Mouse (Mus musculus): ENCODE results near the gene Lama1.
A peak's percentile ranks its signal among the peaks of the same experiment; 100 is the strongest.

The Lama1 gene

DNA sequence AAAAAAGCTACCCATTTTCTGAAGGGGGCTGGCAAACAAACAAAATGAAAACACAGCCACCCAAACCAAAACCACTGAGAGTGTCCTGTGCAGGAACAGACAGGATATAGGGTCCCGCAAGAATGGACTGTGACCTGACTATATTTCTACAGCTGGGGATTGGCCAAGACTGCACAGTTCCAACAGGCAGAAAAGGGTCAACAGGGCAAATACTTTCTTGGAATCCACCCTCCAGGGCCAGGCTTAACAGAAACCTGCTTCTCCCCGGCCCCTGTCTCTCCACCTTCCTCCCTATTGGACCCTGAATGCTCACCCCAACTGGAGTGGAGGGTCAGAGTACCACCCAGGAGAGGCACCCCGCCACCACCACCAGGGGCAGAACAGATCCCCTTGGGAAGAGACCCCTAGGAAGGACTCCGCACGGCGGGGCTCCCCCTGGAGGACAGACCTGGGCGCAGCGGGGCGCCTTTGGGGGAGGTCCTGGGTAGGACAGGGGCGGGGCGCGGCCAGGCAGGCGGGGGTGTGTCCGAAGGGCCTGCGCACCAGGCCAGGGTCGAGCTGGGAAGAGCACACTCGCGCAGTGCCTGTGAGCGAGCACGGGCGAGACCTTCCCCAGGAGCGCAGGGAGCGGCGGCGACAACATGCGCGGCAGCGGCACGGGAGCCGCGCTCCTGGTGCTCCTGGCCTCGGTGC, at the start of gene Lama1:
Lama1 (plus strand) TSS at position 566 of the 693 bp plus-strand sequence.
- DNase-seq (ENCODE audit: low spot score in 2 of 2), result peak; percentile 7

DNA sequence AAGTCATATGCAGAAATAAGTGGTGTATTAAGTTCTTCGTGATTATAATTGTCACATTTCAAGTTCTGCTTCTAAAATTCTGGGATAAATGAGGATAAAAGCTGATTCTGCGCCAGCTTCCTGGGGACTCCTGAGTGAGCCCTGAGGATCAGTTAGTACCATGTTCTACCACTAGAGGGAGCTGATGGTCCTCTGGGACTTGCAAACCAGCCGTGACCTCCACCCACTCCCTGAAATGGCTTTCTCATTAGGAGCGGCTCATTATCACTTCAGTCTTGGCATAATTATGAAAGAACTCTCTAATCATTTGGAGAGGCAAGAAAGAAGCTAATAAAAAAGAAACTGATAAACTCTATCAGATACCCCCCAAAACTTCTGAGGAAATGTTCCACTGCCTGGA, 45.6 kb upstream of the Lama1 start:
- DNase-seq (ENCODE audit: low spot score in 2 of 2), result peak; percentile 22 to 66

DNA sequence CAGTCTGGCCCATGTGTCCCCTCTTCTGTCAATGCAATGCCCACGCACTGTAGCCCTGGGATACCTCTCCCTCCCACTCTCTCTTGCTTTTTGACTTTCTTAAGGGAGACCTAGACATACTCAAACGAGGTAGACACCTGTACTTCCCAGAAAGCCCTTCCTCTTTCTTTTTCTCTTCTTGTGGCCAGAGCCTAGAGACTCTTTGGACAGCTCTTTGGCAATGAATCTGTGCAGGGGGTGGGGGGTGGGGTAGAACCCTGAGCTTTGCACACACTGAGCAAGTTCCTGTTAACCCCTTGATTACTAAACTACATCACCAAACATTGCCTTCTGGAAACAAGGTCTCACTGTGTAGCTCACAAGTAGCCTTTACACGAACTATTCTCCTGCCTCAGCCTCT, 32.8 kb upstream of the Lama1 start:
- DNase-seq (ENCODE audit: low spot score in 2 of 2), result no peak

DNA sequence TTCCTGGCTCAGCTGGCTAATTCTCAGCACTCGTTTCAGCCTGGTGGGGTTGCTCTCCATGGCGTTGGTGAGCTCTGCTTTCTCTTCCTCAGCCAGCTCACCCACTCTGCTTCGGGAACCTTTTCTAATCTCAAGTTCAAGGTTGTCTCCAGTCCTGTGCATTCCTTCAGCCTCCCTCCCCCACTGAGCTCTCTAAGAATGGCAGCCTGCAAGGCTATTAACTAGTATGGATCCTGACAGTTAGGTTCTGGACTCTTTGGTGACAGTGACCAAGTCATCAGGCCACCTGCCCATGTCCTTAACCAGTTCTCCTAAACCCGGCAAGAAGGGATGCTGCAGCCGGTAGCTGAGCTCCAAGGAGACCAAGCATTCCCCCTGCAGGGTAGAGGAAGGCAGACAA, 30.1 kb upstream of the Lama1 start:
- no peak for DNase-seq (ENCODE audit: low spot score in 2 of 2)

DNA sequence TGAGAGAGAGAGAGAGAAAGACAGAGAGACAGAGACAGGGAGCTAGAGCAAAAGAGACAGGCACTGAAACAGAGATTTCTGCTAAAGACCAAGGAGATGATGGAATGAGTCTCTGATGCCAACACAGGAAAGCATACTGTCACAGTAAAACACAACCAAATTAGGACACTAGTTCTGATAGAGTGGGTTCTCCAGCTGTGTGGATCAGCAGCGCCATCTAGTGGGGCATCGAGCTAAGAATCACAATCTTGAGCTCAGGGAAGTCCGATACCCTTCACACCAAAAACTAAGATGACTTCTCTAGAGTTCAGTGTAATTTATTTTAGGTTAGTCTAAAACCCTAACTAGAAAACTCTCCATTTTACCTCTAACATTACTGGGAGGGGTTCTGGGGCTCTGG, 29.1 kb upstream of the Lama1 start:
- peak; percentile 56 to 63 for DNase-seq (ENCODE audit: low spot score in 2 of 2)

DNA sequence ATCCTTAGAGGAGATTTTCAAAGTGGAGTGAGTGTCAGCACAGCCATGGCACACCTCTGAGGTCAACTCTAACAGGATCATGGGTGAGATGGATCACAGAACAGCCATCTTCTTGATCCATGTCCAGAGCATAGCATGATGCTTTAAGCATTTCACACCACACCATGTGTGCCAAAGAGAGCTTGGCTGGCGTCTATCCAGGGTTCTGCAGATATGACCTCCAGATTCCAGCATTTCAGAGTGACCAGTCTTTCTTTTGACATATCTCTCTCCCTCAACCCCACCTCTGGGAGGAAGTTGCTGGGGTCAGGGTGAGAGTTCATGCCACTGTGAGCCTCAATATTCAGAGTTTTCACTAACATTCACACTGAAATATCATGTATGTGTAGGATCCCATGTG, 18.5 kb upstream of the Lama1 start:
- DNase-seq (ENCODE audit: low spot score in 2 of 2), result no peak

DNA sequence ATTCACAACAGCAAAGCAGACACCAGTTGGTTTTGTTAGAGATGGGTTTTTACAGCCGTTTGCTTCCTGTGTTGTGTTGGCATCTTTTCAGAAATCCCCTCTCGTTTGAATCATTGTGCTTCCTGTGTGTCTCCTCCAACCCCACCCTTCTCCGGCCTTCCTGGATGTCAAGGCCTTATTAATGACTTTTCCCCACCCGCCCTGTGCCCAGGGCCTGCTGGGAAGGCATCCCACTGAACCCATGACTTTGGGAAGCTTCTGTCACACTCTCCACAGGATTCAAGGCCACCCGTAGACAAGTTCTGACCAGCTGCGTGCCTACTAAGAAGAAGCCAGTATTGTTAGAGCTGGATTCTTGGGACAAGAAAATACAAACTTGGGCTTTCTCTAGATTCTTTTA, 16.0 kb upstream of the Lama1 start:
- DNase-seq (ENCODE audit: low spot score in 2 of 2), result no peak

DNA sequence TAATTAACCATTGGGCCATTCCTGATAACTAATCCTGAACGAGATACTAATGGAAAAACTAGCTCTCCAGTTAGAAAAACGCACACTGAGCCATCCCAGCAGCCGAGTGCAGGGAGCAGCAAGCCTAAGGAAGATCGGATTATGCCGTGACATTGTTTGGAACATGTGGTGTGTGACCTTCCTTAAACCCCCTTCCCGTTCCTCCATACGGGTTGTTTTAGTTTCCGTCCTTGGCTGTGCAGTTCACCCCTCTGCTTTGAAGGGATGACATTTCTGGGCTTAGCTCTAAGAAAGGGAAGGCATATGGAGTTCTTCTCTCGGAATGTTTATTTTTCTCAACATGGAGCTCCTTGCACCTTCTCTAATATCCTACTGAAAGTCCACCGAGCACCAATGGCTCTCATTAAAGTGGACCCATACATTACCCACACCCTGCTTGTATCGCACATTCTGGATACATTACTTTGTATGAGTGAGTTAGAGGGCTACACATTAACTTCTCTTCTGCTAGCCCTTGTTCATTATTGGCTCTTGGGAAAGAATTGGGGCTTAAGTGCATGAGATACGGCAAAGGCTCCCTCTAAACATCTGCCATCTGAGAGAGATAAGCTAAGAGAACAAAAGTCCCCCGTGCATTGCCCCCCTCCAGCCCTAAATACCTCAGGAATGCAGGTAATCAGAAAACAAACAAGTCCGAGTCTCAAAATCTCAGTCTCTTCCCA, 11.9 kb upstream of the Lama1 start:
- DNase-seq (ENCODE audit: low spot score in 2 of 2), result no peak

DNA sequence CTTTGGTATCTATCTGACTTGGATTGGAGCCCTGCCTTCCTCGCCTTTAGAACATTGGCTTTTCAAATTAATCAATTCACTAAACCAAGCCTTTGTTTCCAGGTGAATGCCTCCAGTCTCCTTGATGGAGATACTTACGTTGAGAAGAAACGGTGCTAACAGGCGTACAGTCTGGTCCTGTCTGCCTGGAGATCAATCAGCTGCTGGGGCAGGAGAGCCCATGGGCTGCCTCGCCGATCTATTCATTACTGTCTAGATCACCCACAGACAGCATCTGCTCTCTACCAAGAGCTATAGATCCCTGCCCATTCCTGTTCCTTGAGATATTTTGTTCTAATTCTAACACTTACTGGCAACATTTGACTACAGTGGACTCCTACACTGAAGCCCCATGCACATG, 9.6 kb upstream of the Lama1 start:
- DNase-seq (ENCODE audit: low spot score in 2 of 2), result no peak

DNA sequence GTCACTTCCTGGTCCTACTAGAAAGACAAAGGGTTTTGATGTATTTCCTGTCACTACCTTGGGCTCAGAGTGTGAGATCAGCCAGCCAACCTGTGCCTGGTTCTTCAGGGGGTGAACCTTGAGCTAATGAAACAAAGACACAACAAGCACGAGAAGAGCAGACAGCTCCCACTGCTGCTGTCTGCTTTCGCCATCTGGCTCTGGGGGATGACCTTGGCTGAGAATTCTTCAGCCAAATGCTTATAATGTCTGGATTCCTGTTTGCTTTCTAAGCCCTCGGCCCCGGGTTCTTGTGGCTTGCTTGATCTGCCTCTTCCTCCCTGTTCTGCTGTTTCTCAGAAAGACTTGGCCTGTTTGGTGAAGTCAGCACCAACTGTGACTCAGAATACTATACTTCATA, 6.4 kb upstream of the Lama1 start:
- DNase-seq (ENCODE audit: low spot score in 2 of 2), result no peak

DNA sequence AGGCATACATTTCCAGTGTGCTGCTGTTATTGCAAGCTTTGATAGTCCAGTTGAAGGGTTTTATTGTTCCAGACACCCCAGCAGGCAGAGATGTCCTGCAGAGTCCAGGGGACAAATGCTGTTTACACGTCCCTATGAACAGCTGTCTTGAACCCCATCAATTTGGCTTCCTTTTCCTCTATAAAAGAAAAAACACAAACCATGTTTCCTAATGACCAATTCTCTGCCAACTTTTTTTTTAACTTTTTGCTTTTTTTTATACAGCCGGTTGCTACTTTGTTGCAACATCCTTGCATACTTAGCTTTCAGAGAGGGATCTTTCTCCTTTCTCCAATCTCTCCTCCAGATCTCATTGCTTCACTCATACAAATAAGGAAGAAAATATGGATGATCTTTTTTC, 4.4 kb upstream of the Lama1 start:
- DNase-seq (ENCODE audit: low spot score in 2 of 2), result no peak

DNA sequence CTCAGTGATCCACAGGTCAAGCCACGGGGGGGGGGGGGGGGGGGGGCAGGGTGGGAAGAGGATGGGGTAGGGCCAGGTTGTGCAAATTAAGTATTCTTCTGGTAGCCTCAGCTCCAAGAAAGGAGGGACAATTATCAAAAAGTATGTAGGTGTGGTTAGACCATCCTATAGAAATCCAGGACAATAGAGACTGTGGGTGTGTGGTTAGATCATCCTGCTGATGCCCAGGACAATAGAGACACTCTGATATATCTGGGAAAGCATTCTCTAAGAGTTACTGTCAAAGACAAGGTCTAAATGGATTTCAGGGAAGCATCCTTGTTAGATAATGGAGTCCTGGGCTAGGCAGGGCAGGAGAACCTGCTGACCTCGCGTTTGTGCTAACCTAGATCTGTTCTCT, 3.2 kb upstream of the Lama1 start:
- DNase-seq (ENCODE audit: low spot score in 2 of 2), result no peak

DNA sequence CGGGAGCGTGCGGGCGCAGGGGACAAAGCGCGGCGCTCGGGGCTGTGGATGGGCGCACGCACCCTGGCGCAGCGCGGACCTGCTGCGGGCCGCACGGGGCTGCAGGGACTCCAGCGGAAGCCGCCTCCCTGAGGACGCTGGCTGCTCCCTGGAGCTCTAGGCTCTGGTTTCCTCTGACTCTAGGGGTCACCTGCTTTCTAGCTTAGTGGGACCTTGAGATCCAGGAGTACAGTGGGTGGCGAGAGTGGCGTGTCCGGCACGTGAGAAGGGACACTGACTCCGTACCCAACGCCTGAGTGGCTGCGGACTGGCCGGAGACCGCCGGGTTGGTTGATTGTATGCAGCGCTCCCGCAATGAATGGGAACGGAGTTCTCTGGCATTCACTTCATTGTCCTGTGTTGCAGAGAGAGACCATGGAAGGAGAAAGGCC, 417 bp downstream of the Lama1 start:
- no peak for DNase-seq (ENCODE audit: low spot score in 2 of 2)

DNA sequence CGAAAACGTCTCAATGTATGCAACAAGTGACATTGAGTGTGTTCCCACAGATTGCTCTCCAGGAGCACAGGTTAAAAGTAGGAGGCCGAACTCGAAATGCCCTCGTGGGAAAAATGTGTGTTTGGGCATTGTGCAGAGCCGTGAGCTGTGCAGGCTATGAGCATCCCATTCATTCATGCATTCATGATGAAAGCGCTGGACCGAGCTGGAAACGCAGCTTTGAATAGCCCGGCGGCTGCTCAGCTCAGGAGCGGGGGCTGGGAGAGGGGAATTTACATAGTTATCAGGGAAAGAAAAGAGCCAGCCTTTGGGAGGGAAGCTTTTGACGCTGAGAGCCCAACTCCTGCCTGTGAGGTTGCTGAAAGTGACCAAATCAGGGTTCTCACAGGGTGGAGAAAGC, 1.2 kb downstream of the Lama1 start:
- DNase-seq (ENCODE audit: low spot score in 2 of 2), result no peak

DNA sequence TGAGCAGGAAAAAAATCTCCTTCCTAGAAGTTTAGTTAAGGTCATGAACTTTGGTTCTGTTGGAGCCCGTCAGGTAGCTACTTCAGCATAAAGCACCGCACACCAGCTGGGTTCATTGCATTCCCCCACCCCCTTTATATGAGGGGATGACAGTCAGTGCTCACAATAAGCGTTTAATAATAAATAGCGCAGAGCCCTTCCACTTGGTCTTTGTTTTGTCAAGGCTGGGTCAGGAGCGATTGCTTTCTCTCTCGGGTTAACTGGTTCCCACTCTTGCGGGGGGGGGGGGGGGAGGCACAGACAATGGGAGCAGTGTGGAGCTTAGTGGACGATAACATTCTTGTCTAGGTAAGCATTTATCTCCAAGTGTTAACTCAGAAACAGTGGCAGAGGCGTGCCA, 4.7 kb downstream of the Lama1 start:
- no peak for DNase-seq (ENCODE audit: low spot score in 2 of 2)

DNA sequence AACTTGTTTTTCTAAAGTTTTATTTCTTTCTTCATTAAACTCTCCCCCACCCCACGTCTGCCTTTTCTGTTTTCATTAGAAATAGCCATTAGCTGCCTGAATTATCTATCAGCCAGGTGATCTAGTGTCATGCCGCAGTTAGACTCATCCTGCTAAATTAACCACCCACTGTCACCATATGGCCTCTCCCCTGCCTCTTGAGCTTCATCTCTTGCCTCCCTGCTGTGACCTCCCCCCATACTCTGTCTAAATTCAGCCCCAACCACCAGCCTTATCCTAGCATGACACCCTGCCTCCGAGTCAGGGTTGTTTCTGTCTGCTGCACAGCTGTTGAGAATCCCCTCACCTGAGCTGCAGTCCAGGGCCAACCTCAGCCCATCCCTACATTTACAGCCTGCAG, 5.9 kb downstream of the Lama1 start:
- no peak for DNase-seq (ENCODE audit: low spot score in 2 of 2)

DNA sequence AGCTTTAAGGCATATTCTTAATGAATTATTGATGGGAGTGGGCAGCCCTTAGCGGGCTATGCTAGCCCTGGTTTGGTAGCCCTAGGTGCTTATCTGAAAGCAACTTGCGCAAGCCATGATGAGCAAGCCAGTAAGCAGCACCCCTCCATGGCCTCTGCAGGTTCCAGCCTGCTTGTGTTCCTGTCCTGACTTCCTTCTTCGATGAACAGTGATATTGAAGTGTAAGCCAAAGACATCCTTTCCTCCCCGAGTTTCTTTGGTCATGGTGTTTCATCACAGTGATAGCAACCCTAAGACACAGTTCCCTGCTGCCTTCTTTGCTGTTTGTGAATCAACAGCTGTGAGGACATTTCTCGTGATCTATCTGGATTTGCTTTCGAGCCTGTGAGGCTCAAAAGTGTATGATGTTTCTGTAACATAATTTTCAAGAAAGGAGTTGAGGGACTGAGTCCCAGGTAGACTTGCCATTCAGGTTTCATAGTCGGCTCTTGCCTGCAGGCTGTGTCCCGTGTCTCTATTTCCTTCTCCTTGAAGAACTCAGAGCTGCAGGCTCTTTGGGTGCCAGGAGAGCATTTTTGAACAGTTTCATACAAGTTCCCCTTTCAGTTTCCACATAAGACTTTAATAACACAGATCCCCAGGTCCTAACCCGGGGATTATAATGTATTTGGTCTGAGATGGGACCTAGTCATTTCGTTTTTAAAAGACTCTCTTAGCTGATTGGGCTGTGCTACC, 8.1 kb downstream of the Lama1 start:
- DNase-seq (ENCODE audit: low spot score in 2 of 2), result no peak

DNA sequence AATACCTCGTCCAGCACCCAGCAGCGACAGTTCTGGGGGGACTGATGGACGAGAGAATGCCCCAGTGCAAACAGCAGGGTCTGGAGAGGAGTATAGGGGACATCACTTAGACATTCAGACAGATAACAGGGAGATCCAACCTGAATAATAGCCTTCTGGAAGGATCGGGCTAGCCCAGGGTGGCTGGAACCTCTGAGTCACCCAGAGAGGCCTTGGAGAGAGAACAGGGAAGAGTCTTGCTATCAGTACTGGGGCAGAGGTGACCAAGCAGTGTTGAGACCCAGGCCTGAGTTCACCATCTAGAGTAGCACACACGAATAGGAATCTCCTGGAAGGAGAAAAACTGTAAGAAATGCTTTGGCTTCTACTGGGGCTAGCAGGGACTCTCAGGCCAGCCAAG, 9.3 kb downstream of the Lama1 start:
- no peak for DNase-seq (ENCODE audit: low spot score in 2 of 2)

DNA sequence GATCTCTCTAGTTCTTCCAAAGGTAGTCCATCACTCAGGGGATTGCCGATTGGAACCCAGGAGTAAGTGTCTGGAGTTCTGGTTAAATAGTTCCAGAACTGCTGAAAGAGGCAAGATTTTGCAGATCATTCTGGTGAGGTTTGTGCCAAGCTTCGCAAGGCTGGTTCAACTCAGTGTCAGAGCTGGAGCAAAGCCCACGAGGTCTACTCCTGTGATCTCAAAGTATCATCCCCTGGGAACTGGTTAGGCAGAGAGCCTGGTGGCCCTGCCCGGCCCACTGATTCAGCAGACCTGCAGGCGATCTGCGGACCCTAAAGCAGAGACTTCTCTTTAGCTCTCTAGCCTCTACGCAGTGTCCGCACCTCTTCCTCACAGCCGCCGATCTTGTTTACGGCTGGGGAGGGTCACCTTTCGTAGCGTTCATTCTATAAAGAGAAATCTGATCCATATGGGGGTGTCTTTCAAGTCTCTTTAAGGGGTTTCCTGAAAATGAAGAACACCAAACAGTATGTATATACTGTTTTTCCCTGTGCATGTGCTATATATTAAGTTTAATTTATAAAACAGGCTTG, 10.8 kb downstream of the Lama1 start:
- no peak for DNase-seq (ENCODE audit: low spot score in 2 of 2)

DNA sequence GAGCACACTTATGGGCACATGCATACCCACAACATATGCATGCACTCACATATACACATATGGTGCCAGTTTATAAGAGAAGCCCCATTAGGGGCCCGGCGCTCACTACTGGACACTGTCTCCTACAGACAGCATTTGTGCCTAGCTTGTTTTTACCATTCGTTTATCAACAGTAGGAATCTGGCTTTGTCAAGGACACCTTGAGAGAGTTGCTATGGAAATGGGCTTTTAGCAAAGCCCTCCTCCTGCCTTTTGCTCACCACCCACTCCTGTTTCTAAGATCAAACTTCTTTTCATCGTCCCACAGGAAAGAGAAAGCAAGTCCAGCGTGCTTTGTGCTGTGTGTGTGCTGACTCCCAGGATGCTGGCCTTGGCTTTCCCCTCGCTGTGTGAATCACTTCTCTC, 13.3 kb downstream of the Lama1 start:
- no peak for DNase-seq (ENCODE audit: low spot score in 2 of 2)

DNA sequence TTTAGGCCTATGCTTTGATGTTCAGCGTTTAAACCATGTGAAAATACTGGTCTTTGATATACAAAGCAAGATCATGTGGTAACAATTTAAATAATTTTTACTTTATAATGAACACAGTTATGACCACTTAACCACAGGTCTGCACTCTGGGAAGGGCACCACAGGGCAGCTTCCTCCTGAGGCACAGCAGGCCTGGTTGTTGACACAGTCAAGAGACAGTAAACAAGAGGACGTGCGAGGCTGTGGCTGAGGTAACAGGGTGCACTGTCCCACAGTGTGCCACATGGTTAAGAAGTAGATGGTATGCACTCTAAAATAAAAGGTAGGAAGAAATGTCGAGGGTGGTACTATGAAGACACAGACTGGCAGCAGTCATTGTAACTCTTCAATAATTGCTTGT, 14.3 kb downstream of the Lama1 start:
- no peak for DNase-seq (ENCODE audit: low spot score in 2 of 2)

DNA sequence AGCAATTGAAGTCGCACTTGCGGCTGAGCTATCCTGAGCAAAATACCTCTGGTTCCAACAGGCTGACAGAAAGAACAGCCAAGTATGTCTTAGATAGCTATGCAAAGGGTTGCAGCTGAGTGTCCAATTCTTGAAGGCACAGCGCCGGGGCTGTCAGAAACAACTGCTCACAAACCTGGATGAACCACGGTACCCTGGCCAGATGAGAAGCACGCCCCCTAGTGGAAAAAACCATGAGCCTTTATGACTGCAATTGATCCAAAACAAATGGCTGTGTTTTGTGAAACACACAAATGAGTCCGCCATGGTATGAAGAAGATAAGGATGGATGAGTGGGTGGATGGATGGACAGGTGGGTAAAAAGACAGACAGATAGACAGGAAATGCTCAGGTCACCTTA, 15.9 kb downstream of the Lama1 start:
- no peak for DNase-seq (ENCODE audit: low spot score in 2 of 2)

DNA sequence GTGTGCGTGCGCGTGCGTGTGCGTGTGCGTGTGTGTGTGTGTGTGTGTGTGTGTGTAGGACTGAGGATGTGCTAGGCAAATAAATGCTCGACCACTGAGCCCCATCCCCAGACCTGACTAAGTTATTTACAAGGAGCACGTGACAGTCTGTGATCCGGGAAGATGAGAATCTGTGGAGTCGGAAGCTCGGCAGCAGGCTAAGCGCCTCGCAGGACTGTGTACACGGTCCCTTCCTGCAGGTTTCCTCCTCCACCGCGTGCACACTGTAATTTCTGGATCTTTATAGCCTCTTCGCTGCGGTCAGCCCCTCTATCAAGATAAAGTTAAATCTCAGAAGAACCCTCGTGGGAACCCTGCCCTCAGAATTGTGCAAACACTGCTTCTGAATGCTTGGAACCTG, 18.4 kb downstream of the Lama1 start:
- no peak for DNase-seq (ENCODE audit: low spot score in 2 of 2)
